Comparison of ENCODE assay signal across 8 mouse cellular contexts in genomic region chr10:24712367-24712761, GRCm38 (mm10). TPM values are rescaled to one million over a fixed set of nuclear protein-coding genes. Genes with fewer than 3 reads are reported as not detected.
A peak's percentile ranks its signal among the peaks of the same experiment; 100 is the strongest.
DNase-seq lines count a peak whose midpoint lies in the region; ATAC-seq lines count a peak whose summit lies in the region.

No protein-coding gene starts in this region.

- 11% methylated on average over 15 of the region's 15 CpGs for WGBS in heart, embryonic 15.5 days
- 13% methylated on average over 15 of the region's 15 CpGs for WGBS in hindbrain, embryonic 16.5 days
- 17% methylated on average over 15 of the region's 15 CpGs for WGBS in midbrain, embryonic 13.5 days

- H3K36me3 ChIP-seq in heart, embryonic 15.5 days = no peaks in the 10 kb centered on the region
- H3K36me3 ChIP-seq in hindbrain, embryonic 16.5 days (ENCODE audit: control insufficient read depth, insufficient read depth, low read length) = no peaks in the 10 kb centered on the region
- no peaks in the 10 kb centered on the region for H3K36me3 ChIP-seq in midbrain, embryonic 13.5 days

- ATAC-seq in heart, embryonic 15.5 days (replicated peaks; ENCODE audit: insufficient number of reproducible peaks, insufficient read depth, low FRiP score, low read depth) = no peak
- ATAC-seq in activated CD4-positive, CD25-positive, alpha-beta regulatory T cell, adult 4 months = peak; percentile 52
- ATAC-seq in hindbrain, embryonic 16.5 days = peak; percentile 29
- no peak; the same call in none of the 2 replicates for ATAC-seq in midbrain, embryonic 13.5 days

- no peak for DNase-seq in heart, postnatal 4 days
- no peak for DNase-seq in Muller cell, postnatal 12 days (ENCODE audit: inconsistent ontology term)
- DNase-seq in gastrocnemius, postnatal 10 days = no peak
- DNase-seq in cerebellum, postnatal 25 days = no peak

- H3K9me3 ChIP-seq in heart, embryonic 15.5 days (replicated peaks) = no peaks in the 10 kb centered on the region
- H3K9me3 ChIP-seq in hindbrain, embryonic 16.5 days (ENCODE audit: control insufficient read depth, low read length) = no peaks in the 10 kb centered on the region
- H3K9me3 ChIP-seq in midbrain, embryonic 13.5 days = no peaks in the 10 kb centered on the region

- H3K27ac ChIP-seq in heart, embryonic 15.5 days = peak overlapping the region; percentile 39; the same call in 1 of the 2 replicates
- no peak overlapping the region for H3K27ac ChIP-seq in hindbrain, embryonic 16.5 days (ENCODE audit: low read depth, low read length)
- no peak overlapping the region for H3K27ac ChIP-seq in midbrain, embryonic 13.5 days

- no peaks in the 10 kb centered on the region for H3K27me3 ChIP-seq in heart, embryonic 15.5 days
- no peaks in the 10 kb centered on the region for H3K27me3 ChIP-seq in hindbrain, embryonic 16.5 days (replicated peaks; ENCODE audit: control insufficient read depth, insufficient read depth, low read length)
- peaks cover 26% of the 10 kb centered on the region for H3K27me3 ChIP-seq in midbrain, embryonic 13.5 days

- H3K4me1 ChIP-seq in heart, embryonic 15.5 days (replicated peaks) = peaks cover 9% of the 10 kb centered on the region
- peaks cover 3% of the 10 kb centered on the region for H3K4me1 ChIP-seq in hindbrain, embryonic 16.5 days (ENCODE audit: control insufficient read depth, insufficient read depth, low read depth, low read length)
- H3K4me1 ChIP-seq in midbrain, embryonic 13.5 days (replicated peaks) = peaks cover 9% of the 10 kb centered on the region; the same call in 1 of the 2 replicates

- peak overlapping the region; percentile 68 for H3K4me3 ChIP-seq in heart, embryonic 15.5 days
- H3K4me3 ChIP-seq in hindbrain, embryonic 16.5 days (ENCODE audit: low read length) = peak overlapping the region; percentile 77
- peak overlapping the region; percentile 69 for H3K4me3 ChIP-seq in midbrain, embryonic 13.5 days (replicated peaks)

- H3K4me2 ChIP-seq in heart, embryonic 15.5 days = peak overlapping the region; percentile 94
- H3K4me2 ChIP-seq in hindbrain, embryonic 16.5 days (ENCODE audit: low read length) = peak overlapping the region; percentile 97
- peak overlapping the region; percentile 99 for H3K4me2 ChIP-seq in midbrain, embryonic 13.5 days (replicated peaks)

- H3K9ac ChIP-seq in heart, embryonic 15.5 days = peak overlapping the region; percentile 65
- peak overlapping the region; percentile 80 for H3K9ac ChIP-seq in hindbrain, embryonic 16.5 days (ENCODE audit: low read depth, low read length)
- peak overlapping the region; percentile 72 for H3K9ac ChIP-seq in midbrain, embryonic 13.5 days (replicated peaks)

RNA-seq across cellular contexts. Expression of gene Enpp1, which starts 0.4 kb away (rescaled TPM):
- polyA plus RNA-seq in heart, embryonic 15.5 days (2015; fragmentation: Nextera tagmentation; extraction: Ambion mirVana) = 3.9 and 5.1 TPM in 2 replicates
- total RNA-seq in heart, postnatal 4 days (2021) = 1 to 10 TPM; 6.9 to 7.2 TPM
- 10 to 100 TPM; 12.1 to 13.2 TPM for polyA plus RNA-seq in activated CD4-positive, CD25-positive, alpha-beta regulatory T cell, adult 4 months (2017; shearing (Covaris generic))
- polyA plus RNA-seq in hindbrain, embryonic 16.5 days (2015; fragmentation: Nextera tagmentation; extraction: Ambion mirVana) = 3.8 and 4.2 TPM in 2 replicates
- 1.7 and 2.1 TPM in 2 replicates for polyA plus RNA-seq in midbrain, embryonic 13.5 days (2015; fragmentation: Nextera tagmentation; extraction: Ambion mirVana)
- total RNA-seq in gastrocnemius, postnatal 10 days (2021) = 10 to 100 TPM in 1 of 2 experiments, 1 to 10 TPM in 1; 7.6 to 10.7 TPM

Comparison
In these comparisons a context has a peak if more than half of its experiments do, and no peak if none do; other contexts are left out.
1. ATAC-seq: peak in activated CD4-positive, CD25-positive, alpha-beta regulatory T cell, adult 4 months (single experiment) and hindbrain, embryonic 16.5 days (single experiment); none in heart, embryonic 15.5 days (single experiment) and midbrain, embryonic 13.5 days (single experiment).
2. Peak in every context shown above with its lines, with median percentiles within 50 percentile points of each other: H3K4me2 ChIP-seq, H3K4me3 ChIP-seq and H3K9ac ChIP-seq.